Mouse (Mus musculus) cerebellum, postnatal 4 days (tissue): ENCODE measurements around the gene Gpatch3.

ENCODE experiments used
- DNase-seq, 2 experiments: peaks; one replicate each; pipeline ENCODE4 v3.0.0; 2022; ENCODE audit warnings: low spot score in 2 of 2, mixed read lengths in 1 of 2

Gpatch3 gene

DNA sequence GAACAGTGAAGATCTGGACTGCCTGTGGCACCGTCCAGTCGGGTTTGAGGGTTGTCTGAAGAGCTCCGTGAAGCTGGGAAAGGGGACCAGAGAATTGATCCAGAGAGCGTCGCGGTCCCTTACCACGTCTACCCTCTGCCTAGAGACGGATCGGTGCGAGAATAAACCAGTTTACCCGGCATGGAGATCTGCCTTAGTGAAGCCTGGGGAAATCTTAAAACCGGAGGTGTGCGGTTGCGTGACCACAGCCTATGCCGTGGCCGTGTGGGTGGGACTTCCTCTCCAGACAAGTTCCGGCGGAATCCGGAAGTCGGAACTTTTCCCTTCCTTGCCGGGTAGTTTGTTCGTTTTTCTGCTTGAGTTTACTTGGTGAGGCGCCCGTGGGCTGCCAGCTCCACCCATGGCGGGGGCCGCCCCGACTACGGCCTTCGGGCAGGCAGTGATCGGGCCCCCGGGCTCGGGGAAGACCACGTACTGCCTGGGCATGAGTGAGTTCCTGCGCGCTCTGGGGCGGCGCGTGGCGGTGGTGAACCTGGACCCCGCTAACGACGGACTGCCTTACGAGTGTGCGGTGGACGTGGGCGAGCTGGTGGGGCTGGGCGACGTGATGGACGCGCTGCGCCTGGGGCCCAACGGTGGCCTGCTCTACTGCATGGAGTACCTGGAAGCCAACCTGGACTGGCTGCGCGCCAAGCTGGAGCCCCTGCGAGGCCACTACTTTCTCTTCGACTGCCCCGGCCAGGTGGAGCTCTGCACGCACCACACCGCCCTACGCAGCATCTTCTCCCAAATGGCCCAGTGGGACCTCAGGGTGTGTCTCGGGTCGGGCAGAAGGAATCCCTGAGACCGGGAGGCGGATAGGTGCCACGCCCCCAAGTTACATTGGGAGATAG, 9.8 kb downstream of the Gpatch3 start, which contains the start of gene Gpn2:
Gene Gpn2 (plus strand): TSS at position 304 of the 893 bp plus-strand sequence.
- DNase-seq = peak in 1 of 2 experiments; percentile 66

DNA sequence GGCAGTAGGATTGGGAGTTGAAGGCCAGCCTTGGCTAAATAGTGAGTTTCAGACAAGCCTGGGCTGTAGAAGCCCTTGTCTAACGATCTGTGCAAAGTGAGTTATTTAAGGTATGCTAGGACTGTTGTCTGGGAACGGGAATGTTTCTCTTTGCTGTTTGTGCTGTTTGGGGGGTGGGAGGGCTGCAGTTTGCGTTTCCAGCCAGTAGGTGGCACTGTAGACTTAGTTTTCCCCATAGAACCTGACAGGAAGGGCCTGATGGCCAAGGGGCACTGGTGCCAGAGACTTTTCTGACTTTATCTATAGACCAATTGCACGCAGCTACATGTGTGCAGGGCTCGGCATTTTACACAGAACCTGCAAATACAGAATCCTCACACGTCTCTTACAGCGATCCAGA, 18.0 kb downstream of the Gpatch3 start:
- DNase-seq = peak; percentile 51 to 75

DNA sequence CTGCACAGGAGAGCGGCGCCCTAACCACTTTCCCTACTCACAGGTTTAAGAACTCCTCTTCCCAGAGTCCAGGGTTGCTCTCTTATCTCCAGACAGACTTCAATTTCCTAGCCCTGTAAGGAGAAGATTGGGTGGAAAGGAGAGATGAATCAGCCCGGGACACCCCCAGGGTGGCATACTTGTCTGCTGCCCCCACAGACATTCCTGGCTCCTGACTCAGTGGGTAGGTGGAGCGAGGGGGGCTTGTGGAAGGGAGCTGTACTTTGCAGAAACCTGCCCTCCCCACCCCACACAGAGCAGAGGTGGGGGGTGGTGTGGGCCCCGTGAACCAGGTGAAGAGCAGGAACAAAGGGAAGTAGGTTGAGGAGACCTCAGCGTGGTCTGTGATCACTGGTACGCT, 21.0 kb downstream of the Gpatch3 start:
- no peak for DNase-seq

DNA sequence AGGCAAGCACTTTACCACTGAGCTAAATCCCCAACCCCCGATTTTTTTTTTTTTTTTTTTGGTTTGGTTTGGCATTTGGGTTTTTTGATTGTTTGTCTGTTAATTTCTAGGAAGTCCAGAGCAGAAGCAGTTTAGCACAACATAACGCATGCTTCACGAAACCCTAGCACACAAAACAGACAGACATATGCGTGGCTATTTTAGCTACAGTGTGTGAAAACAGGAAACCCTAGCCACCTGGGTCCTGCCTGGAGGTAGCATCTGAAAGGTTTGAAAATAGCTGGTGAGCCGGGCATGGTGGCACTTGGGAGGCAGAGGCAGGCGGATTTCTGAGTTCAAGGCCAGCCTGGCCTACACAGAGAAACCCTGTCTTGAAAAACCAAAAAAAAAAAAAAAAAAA, 21.5 kb downstream of the Gpatch3 start:
- no peak for DNase-seq

DNA sequence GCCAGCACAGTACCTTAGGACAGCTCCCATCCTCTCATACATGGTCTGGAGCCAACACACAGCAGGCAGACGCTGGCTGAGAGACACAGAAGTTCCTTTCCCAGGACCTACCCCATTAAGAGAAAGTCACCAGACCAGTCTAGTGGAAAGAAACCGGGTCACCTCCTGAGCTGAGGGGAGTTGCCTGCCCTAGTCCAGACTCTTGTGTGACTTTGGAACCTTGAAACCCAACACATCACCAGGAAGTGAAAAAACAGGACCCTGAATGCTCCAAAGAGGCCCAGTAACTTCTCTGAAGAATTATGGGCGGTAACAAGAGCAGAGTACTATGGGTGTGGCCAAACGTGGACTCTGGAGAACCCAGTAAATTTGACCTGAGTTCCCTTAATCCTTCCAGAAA, 24.1 kb downstream of the Gpatch3 start:
- no peak for DNase-seq

DNA sequence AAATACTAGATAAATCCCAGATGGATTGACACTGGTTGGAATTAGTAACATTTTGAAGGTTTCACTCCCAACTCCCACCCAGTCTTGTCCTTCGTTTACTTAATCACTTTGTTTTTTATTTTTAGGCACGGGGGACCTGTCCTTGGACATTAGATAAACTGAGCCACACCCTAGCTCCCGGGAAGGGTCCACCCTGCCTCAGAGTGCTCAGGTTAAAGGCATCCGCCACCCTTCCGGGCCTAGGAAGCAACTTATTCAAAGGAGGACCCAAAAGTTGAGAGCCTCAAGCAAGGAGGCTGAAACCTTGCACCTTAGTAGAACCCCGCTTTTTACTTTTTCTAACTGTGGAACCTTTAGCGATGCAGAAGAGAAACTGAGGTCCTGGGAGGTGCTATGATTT, 24.6 kb downstream of the Gpatch3 start:
- no peak for DNase-seq

DNA sequence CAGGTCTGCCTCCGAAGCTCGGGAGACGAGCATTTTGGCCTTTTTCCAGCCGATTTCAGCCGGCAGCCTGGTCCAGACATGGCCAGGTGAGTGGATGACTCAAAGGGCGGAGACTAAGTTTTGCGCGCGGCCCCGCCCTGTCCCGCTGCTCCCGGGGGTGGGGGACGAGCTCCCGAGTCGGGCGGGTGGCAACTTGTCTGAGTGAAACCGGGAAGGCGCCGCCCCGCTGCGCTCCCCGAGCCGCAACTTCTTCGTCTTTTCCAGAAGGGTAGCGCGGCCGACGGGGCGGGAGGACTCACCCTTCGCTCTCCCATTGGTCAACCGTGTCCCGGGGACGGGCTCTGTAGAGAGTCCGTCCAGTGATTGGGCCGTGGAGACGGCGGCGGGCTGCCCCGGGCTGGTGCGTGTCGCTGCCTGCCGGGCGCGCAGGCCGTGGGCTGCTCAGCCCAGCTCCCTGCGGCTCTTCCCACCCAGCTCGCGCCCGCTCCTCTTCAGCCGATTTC, 25.1 kb downstream of the Gpatch3 start:
- peak in 1 of 2 experiments; percentile 61 for DNase-seq

DNA sequence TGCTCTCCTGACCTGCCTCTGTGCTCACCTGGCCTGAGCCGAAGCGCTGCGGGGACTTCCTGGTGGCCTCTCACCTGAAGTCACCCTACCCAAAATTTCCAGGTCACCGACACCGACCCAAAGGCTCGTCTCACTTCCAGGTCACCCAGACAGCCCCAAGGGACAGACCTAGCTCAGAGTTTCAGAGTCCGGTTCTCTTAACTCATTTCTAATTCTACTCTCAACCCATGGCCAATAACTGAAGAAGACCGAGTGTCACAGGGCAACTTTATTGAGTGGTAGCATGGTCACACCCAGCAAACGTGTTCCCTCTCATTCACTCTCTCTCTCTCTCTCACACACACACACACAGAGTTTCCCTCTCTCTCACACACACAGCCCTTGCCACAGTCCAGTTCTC, 25.8 kb downstream of the Gpatch3 start:
- DNase-seq = no peak

DNA sequence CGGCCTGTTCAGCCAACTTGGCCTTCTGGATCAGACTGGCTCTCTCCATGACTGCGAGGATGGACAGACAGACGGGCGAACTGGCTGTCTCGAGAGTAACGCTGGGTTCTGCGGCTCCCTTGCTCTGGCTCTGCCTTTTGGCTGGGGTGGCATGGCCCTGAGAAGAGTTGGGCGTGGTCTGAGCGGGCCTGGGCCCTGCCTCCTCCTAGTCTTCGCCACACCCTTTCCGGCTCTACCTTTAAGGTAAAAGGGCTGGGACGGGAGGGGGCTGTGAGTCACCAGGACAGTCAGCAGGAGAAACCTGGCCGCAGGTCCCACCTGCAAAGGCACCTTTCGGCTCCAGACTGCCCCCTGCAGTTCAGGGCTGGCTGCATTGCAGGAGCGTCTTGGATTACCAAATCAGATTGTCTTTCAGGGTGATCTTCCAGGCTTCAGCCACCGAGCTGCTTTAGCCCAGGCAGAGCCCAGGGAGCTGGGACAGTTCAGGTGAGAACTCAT, 27.2 kb downstream of the Gpatch3 start, which contains the start of gene Sfn:
Gene Sfn (minus strand): TSS at position 448 of the 498 bp plus-strand sequence.
- no peak for DNase-seq

DNA sequence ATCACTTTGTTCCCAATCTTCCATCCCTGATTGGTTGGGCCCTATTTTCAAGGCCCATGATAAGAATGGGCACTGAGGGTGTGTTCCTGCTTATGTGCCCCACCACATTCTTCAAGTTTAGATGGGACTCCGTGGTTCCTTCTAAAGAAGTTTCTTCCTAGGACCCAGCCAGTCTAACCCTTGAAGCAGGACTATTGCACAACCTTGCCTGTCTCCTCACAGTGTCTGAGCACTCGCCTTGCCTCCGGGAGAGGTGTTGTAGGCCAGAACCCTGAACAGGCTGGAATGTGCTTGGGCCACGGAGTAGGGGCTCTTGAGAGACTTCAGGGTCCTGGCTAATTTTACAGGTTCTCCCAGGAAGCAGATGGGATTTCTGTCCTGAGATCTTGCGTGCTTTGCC, 28.5 kb downstream of the Gpatch3 start:
- no peak for DNase-seq

DNA sequence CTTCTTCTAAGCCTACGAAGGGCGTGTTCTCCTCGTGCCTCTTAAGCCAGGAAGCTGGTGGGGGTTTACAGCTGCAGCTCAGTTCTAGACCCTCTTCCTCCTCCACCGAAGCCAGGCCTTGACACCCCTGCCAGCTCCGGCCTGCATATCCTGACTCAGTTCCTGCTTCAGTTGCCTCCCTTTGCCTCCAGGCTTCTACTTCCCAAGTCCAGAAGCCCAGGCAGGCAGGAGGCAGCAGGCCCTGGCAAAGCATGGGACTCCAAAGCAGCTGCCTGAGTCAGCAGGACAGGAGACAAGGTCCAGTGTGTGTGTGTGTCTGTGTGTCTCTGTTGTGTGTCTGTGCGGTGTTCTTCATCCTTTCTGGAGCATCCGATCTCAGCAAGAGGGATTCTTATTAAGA, 29.6 kb downstream of the Gpatch3 start:
- no peak for DNase-seq

DNA sequence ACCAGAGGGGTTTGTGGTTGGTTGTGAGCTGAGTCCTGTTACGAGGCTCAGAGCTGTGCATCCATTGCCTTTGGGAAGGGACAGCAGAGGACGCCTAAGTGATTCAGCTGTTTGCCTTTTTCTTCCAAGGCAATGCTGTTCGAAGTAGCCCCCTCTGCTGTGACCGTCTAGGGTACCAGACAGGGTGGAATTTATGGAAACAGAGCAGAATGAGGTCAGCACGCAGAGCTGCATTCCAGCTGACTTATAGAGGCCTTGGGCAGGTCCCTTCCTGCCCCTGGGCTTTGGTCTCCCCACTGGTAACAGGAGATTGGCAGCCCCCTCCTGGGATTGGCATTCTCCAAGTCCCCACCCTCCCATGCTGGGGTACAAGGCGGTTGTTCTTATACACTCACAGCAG, 30.3 kb downstream of the Gpatch3 start:
- no peak for DNase-seq

DNA sequence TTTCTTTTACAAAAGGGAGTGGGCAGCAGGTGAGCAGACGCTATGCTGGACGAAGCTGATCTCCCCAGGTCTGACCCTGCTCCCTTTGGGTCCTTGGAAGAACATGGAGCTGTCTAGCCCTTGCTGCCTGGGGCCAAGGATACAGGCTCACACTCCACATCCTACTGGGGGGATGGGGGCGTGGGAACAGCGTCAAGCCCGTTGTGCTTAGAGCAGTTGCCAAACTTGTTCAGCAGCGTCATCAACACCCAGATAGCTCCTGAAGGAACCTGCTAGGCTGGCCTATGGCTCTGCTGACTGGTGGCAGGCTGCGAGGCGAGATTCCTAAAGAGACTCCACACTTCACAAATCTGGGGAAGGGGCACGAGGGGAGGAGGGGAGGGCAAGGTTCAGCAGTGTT, 30.8 kb downstream of the Gpatch3 start:
- no peak for DNase-seq

DNA sequence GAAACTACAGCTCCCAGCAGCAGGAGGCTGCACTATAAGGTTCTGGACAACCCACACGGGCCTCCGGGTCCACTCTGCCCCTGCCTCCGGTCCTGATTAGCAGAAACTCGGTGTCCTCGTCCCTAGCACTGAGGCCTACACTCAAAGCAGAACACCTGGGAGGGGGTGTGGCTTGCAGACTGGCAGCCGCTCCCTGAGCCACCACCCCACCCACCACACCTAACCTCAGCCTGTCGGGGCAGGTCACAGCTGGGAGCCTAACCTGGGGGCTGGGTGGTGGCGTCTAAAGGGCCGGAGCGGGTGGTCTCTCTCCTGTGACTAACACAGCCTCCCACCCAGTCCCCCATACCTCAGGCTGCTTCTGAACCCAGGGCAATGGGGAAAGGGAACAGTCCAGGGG, 32.7 kb downstream of the Gpatch3 start:
- DNase-seq = no peak

DNA sequence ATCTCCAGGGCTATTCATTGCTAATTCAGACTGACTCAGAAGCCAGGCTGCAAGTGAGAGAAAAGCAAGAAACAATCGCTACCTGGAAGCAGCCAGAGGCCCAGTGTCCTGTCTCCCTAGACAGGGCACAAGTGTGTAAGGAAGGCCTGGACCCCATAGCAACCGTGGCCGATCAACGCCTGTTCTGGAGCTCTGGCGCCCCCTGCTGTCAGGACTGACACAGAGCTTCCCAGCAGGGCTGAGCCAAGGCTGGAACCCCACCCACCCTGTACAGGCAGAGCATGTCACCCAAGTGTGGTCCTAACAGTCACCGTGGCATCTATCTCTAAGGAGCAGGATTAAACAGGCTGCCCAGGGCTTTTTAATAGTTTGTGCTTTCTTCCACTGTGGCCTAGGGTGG, 35.2 kb downstream of the Gpatch3 start:
- peak; percentile 71 to 77 for DNase-seq

DNA sequence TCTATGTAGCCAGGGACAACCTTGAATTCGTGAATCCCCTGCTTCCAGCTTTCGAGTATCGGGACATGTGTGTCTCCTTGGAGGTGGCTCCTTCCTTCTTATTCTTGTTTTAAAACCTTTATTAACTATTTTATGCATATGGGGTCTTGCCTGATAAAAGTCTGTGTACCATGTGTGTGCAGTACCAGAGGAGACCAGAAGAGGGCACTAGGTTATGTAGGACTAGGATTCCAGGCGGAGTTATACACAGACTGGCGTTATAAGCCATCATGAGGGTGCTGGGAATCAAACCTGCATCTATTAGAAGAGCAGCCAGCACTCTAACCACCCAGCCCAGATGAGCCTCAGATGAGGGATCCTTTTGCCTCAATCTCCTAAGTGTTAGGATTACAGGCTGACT, 37.3 kb downstream of the Gpatch3 start:
- DNase-seq = no peak

DNA sequence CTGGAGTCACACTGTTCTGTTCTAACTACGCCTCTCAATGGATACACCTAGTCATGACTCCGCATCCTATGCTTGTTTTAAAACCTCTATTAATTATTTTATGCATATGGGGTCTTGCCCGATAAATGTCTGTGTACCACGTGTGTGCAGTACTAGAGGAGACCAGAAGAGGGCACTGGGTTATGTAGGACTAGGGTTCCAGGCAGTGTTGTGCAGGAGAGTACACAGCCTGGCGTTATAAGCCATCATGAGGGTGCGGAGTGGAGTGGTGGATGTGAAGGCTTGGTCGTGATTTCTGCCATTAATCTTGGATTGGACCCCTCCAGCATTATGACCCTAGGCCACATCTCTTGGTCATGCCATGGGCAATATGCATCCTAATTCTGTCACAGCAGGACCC, 37.9 kb downstream of the Gpatch3 start:
- no peak for DNase-seq

DNA sequence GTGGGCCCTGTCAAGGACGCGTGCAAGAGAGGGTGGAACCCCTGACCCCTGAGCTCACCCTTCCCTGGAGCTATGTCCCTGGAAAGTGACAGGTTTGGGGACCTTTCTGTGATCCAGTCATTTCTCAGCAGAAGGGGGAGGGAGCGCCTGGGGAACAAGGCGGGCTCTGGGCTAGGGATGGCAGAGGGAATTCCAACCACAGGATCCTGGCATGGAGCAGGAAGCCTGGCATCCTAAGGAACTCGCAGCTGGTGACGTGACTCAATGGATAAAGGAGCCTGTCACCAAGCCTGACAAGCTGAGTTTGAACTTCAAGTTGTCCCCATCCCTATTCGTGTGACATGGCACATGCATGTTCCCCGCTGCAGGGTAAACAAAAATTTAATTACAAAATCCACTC, 38.5 kb downstream of the Gpatch3 start:
- DNase-seq = no peak

DNA sequence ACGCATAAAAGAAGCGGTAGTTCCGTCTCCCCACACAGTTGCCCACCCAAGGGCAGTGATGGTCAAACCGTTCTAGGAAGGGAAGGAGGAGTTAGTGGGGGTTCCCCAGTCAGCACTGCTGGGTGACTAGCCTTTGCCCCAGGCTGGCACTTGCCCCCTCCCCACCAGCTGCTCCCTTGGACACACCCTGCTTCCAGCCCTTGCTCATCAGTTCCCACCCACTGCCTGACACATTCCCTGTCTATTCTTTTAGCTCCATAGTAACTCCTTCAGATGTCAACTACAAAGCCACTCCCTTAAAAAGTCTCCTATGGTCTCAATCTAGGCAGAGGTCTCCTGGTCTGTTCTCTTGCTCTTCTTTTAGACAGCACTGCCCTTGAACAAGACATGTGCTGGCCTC, 39.3 kb downstream of the Gpatch3 start:
- DNase-seq = no peak

DNA sequence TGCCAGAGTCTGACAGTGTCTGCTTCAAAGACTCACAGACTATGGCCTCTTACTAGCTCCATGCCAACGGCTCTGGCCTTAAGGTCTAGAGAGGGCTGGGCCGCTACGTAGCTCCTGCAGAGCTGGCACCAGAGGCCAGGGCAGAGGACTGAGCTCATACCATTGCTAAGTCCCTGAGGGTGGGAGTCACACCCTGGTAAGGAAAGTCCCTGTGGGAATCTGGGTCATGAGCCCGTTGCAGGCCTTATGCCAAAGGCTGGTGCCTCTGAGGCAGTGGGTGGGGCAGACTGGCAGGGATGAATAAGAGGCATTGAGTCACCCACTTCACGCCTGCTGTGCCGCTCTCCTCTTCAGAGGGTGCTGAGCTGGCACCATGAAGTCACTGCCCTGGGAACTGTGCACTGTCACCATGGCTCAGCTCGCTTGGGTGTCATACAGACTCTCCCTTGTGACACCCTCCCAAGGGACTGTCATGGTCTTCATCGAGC, 39.8 kb downstream of the Gpatch3 start:
- DNase-seq = no peak

DNA sequence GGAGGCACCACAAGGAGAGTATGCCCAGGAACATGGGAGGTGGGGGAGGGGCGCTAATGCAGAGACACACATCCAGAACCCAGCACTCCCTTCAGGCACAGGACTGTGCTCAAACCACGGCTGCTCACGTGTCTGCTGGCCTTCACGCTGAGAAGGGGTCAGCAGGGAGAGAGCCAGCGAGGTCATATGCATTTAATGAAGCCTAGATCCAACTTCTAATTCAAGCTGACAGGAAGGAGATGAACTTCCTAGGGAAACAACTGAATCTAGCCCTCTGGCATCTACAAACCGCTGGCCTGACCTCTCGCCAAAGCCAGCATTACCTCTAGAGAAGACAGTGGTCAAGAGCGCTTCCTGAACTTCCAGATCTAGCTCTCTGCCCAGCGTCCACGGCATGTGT, 40.9 kb downstream of the Gpatch3 start:
- no peak for DNase-seq

DNA sequence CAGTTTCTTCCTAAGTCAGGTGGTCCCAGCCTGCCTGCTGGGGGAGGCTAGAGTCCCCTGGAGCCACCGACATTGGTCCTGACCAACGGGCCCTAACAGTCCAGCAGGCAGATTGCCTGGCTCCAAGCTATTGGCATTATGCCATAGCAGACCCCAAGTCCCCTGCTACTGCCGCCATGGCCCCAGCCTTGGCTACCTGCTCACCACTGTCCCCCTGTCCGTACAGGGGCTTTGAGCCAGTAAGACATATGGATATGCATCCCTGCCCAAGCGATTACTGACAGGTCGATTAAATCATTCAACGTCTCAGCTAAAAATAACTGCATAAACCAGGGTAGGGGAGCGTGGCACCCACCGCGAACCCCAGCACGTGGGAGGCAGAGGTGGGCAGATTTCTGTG, 43.4 kb downstream of the Gpatch3 start:
- DNase-seq = no peak

DNA sequence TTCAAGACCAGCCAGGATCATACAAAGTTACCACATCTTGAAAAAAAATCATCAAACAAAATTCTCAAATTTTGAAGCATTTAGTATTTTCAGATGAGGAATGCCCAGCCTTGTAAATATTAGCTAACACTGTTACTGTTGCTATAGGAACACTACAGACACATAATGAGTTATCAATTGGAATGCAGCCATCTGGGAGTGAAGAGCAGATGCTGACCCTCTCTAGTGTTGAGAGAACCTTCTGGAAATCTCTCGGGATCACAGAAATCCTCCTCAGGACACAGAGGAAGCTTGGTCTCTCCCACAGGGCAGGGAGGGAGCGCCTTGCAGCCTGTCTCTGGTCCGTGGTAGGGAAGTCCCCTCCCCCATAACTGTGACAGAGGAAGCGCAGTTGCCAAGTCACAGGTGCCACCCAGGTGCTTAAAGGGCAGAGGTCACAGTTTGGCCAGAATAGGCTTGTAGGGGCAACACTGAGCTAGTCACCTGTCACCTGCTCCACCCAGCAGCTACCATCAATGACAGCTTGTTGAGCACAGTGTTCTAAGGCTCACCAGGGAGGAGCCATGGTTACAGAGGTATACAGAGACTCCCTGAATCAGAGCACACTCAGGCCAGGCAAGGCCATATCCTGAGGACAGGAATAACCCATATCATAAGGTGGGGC, 45.1 kb downstream of the Gpatch3 start:
- DNase-seq = no peak
